18 mouse cellular contexts compared by ENCODE assay signal in genomic region chr19:58817398-58817797, GRCm38 (mm10). TPM values are rescaled to one million over a fixed set of nuclear protein-coding genes. Genes with fewer than 3 reads are reported as not detected.
"Had no signal": no experiment of that assay in that cellular context is flagged by ENCODE, and none has a peak within 500 bp of the region (broad histone marks: within the 10 kb centered on the region; RNA-seq: fewer than 3 reads in every experiment).

No protein-coding gene starts in this region.

- H3K27ac ChIP-seq: limb, embryonic 10.5 days; liver, embryonic 15.5 days; midbrain, embryonic 13.5 days had no signal

- H3K9ac ChIP-seq: liver, embryonic 15.5 days; midbrain, embryonic 13.5 days had no signal

- H3K27me3 ChIP-seq: liver, embryonic 15.5 days; midbrain, embryonic 13.5 days had no signal

- DNase-seq: lung, adult 2 months; lung, postnatal 36 days; right cerebral cortex, adult 18-20 months; right cerebral cortex, postnatal 25 days; thymus, postnatal 36 days had no signal

- H3K4me1 ChIP-seq: liver, embryonic 15.5 days had no signal

- H3K36me3 ChIP-seq: limb, embryonic 10.5 days; liver, embryonic 15.5 days had no signal

- H3K4me3 ChIP-seq: limb, embryonic 10.5 days; liver, embryonic 15.5 days; midbrain, embryonic 13.5 days had no signal

RNA-seq across cellular contexts. Expression of gene 1700019N19Rik, which starts 23.1 kb away (rescaled TPM):
- total RNA-seq: left cerebral cortex, postnatal 10 days; megakaryocyte progenitor cell, adult 5-6 weeks; midbrain, postnatal 0 days had no signal
- polyA plus RNA-seq: intestine, embryonic 16.5 days; kidney, embryonic 16.5 days; limb, embryonic 10.5 days; limb, embryonic 14.5 days; liver, embryonic 15.5 days; lung, adult 2 months; lung, postnatal 0 days; midbrain, embryonic 13.5 days; midbrain, postnatal 0 days; neural tube, embryonic 14.5 days; small intestine, adult 2 months; thymus, postnatal 0 days had no signal

RNA-seq across cellular contexts. Expression of gene Pnliprp2, which starts 57.9 kb away (rescaled TPM):
- total RNA-seq: left cerebral cortex, postnatal 10 days; megakaryocyte progenitor cell, adult 5-6 weeks had no signal
- polyA plus RNA-seq: lung, adult 2 months; midbrain, postnatal 0 days; neural tube, embryonic 14.5 days had no signal
